Mouse (Mus musculus) thymus, postnatal 0 days (tissue): ENCODE measurements around the gene Taf8. TPM values are rescaled to one million over a fixed set of nuclear protein-coding genes. Genes with fewer than 3 reads are reported as not detected.

Experiments used
- DNase-seq: peaks from one replicate; pipeline ENCODE4 v3.0.0-alpha.2; 2015; ENCODE audit warnings: low spot score
- polyA plus RNA-seq: library from polyadenylated mRNA; unstranded; fragments of >200 nt; fragmentation: Nextera tagmentation; extraction: Ambion mirVana; gene quantifications from 2 replicates; pipeline ENCODE4 v1.2.1, GENCODE M21; 2015

The Taf8 gene
- polyA plus RNA-seq, result 28.0 and 30.8 TPM in 2 replicates

- peak; percentile 94 for DNase-seq
Measured at GRCm38 (mm10) chr17:47501946-47502706, at the start of gene Taf8. TSS of gene Taf8 (minus strand) at chr17:47502292.

GRCm38 (mm10) chr17:47551049-47551448, 49.0 kb upstream of the Taf8 start:
- no peak for DNase-seq

- DNase-seq, result no peak
Measured at GRCm38 (mm10) chr17:47545861-47546331, 43.8 kb upstream of the Taf8 start.

GRCm38 (mm10) chr17:47545154-47545553, 43.1 kb upstream of the Taf8 start:
- no peak for DNase-seq

- peak; percentile 56 for DNase-seq
Measured at GRCm38 (mm10) chr17:47543051-47543650, 41.1 kb upstream of the Taf8 start.

- DNase-seq, result peak; percentile 97
Measured at GRCm38 (mm10) chr17:47542061-47542460, 40.0 kb upstream of the Taf8 start.

- DNase-seq, result peak; percentile 17
Measured at GRCm38 (mm10) chr17:47539128-47539527, 37.0 kb upstream of the Taf8 start.

- DNase-seq, result peak; percentile 2
Measured at GRCm38 (mm10) chr17:47538049-47538448, 36.0 kb upstream of the Taf8 start.

- DNase-seq, result peak; percentile 77
Measured at GRCm38 (mm10) chr17:47535812-47536236, 33.7 kb upstream of the Taf8 start.

- peak; percentile 85 for DNase-seq
Measured at GRCm38 (mm10) chr17:47533691-47534090, 31.6 kb upstream of the Taf8 start.

- DNase-seq, result peak; percentile 17
Measured at GRCm38 (mm10) chr17:47532364-47532763, 30.3 kb upstream of the Taf8 start.

GRCm38 (mm10) chr17:47531387-47531818, 29.3 kb upstream of the Taf8 start:
- peak; percentile 97 for DNase-seq

- DNase-seq, result peak; percentile 63
Measured at GRCm38 (mm10) chr17:47529595-47529994, 27.5 kb upstream of the Taf8 start.

GRCm38 (mm10) chr17:47528919-47529318, 26.8 kb upstream of the Taf8 start:
- DNase-seq, result no peak

GRCm38 (mm10) chr17:47527581-47528300, 25.6 kb upstream of the Taf8 start:
- DNase-seq, result peak; percentile 76

- DNase-seq, result no peak
Measured at GRCm38 (mm10) chr17:47526856-47527520, 24.9 kb upstream of the Taf8 start.

GRCm38 (mm10) chr17:47524991-47525390, 22.9 kb upstream of the Taf8 start:
- no peak for DNase-seq

GRCm38 (mm10) chr17:47524055-47524454, 22.0 kb upstream of the Taf8 start:
- no peak for DNase-seq

GRCm38 (mm10) chr17:47523211-47523682, 21.2 kb upstream of the Taf8 start:
- DNase-seq, result peak; percentile 41

- peak; percentile 23 for DNase-seq
Measured at GRCm38 (mm10) chr17:47522536-47522935, 20.4 kb upstream of the Taf8 start.
